Mouse (Mus musculus) heart, embryonic 12.5 days (tissue): ENCODE results near the gene Fam171a2. TPM values are rescaled to one million over a fixed set of nuclear protein-coding genes. Genes with fewer than 3 reads are reported as not detected.
A peak's percentile ranks its signal among the peaks of the same experiment; 100 is the strongest.

ENCODE experiments used
- ATAC-seq: fragments of 200-750 bp; cut with Nextera tagmentation; 2 replicates; pipeline ENCODE4 v1.8.0; 2017; ENCODE audit warnings: moderate TSS enrichment, moderate library complexity; ENCODE audit not compliant: insufficient number of reproducible peaks, low FRiP score
- H3K27ac ChIP-seq: fragments of 300-500 bp; sonication (generic); 2 replicates; pipeline ENCODE4 v1.5.1; 2016; ENCODE audit warnings: mild to moderate bottlenecking, moderate library complexity; ENCODE audit not compliant: poor library complexity, severe bottlenecking
- H3K27me3 ChIP-seq: fragments of 300-500 bp; sonication (generic); replicated peaks from 2 replicates; pipeline ENCODE4 v1.6.1; 2016; ENCODE audit warnings: mild to moderate bottlenecking, moderate library complexity
- H3K36me3 ChIP-seq: fragments of 300-500 bp; sonication (generic); 2 replicates; pipeline ENCODE4 v1.6.1; 2016; ENCODE audit warnings: mild to moderate bottlenecking, moderate library complexity
- H3K4me1 ChIP-seq: fragments of 300-500 bp; sonication (generic); replicated peaks from 2 replicates; pipeline ENCODE4 v1.6.1; 2016; ENCODE audit warnings: mild to moderate bottlenecking
- H3K4me2 ChIP-seq: fragments of 300-500 bp; sonication (generic); 2 replicates; pipeline ENCODE4 v1.6.1; 2016; ENCODE audit warnings: mild to moderate bottlenecking, moderate library complexity
- H3K4me3 ChIP-seq: fragments of 300-500 bp; sonication (generic); 2 replicates; pipeline ENCODE4 v1.5.1; 2016; ENCODE audit warnings: mild to moderate bottlenecking
- H3K9ac ChIP-seq: fragments of 300-500 bp; sonication (generic); 2 replicates; pipeline ENCODE4 v1.6.1; 2016; ENCODE audit warnings: mild to moderate bottlenecking, moderate library complexity
- H3K9me3 ChIP-seq: fragments of 300-500 bp; sonication (generic); replicated peaks from 2 replicates; pipeline ENCODE4 v1.6.1; 2016; ENCODE audit warnings: mild to moderate bottlenecking, moderate library complexity
- WGBS: fragments of 180-500 bp; shearing (Covaris S2); methylation state at CpG from one replicate; pipeline ENCODE4 v1.1.7; 2016; 5-methylcytosine and 5-hydroxymethylcytosine counted together
- polyA plus RNA-seq: library from polyadenylated mRNA; unstranded; fragments of >200 nt; fragmentation: Nextera tagmentation; extraction: Ambion mirVana; gene quantifications from 2 replicates; pipeline ENCODE4 v1.2.1, GENCODE M21; 2016

The Fam171a2 gene
- polyA plus RNA-seq, 1 experiment from 2014 or later: 4.5 TPM

DNA sequence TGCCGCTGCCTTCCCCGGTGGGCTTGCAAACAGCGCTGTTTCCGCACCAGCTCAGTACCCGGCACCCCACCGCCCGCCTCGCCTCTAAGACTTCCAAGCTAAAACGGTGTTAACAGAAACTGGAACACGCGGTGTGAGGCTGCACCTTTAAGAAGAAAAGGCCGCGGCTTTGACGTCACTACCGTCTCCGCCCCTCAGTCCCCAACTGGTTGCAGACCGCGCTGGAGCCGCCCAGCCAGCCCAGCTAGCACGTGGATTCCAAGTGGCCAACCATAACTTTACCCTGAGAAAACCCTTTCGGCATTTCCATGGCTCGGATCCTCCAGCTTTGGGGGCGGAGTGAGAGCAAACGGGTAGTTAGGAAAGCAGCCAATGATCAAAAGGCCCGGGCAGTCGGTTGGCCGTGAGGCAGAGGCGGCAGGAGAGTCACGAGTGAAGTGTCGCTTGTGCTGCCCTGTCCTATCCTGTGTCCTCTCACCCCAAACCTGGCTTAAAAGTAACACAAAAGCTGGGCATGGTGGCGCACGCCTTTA, 39.1 kb downstream of the Fam171a2 start:
- Histone ChIP-seq H3K27me3 (peaks cover 2% of the 10 kb centered on the region; the same call in 1 of the 2 replicates), H3K9me3 (no peaks in the 10 kb centered on the region), H3K4me1 (peaks cover 34% of the 10 kb centered on the region), H3K27ac (peak overlapping the region; percentile 98), H3K36me3 (peaks cover 23% of the 10 kb centered on the region), H3K9ac (peak overlapping the region; percentile 94), H3K4me2 (peak overlapping the region; percentile 84), H3K4me3 (peak overlapping the region; percentile 81)
- peak; percentile 90 for ATAC-seq
- under 1% methylated on average over 32 of the region's 32 CpGs for whole genome bisulfite sequencing

GRCm38 (mm10) chr11:102407834-102408215, 39.7 kb downstream of the Fam171a2 start, which contains the start of gene Slc25a39:
Gene Slc25a39 (minus strand): TSS chr11:102407946.
- Histone ChIP-seq H3K4me3 (peak within 1 kb of the TSS; percentile 81), H3K27ac (peak within 1 kb of the TSS; percentile 98), H3K4me2 (peak within 1 kb of the TSS; percentile 84), H3K36me3 (peaks cover 29% of the 10 kb centered on the region), H3K27me3 (peaks cover 4% of the 10 kb centered on the region; the same call in 1 of the 2 replicates), H3K9me3 (no peaks in the 10 kb centered on the region), H3K9ac (peak within 1 kb of the TSS; percentile 94), H3K4me1 (peaks cover 34% of the 10 kb centered on the region)
- 1% methylated on average over 19 of the region's 19 CpGs for WGBS
- no peak for ATAC-seq

- peaks cover 9% of the 10 kb centered on the region for H3K27me3 ChIP-seq
- peak overlapping the region; percentile 81 for H3K4me3 ChIP-seq
- peaks cover 34% of the 10 kb centered on the region for H3K4me1 ChIP-seq
- H3K9ac ChIP-seq: peak overlapping the region; percentile 94
- ATAC-seq: peak; percentile 85
- H3K36me3 ChIP-seq: peaks cover 35% of the 10 kb centered on the region
- H3K9me3 ChIP-seq: no peaks in the 10 kb centered on the region
- peak overlapping the region; percentile 98 for H3K27ac ChIP-seq
- H3K4me2 ChIP-seq: peak overlapping the region; percentile 84
- WGBS: under 1% methylated on average over 85 of the region's 85 CpGs
These were observed 40.3 kb downstream of the Fam171a2 start for GRCm38 (mm10) chr11:102406900-102407833.

- Histone ChIP-seq H3K4me3 (peak overlapping the region; percentile 81), H3K27me3 (peaks cover 17% of the 10 kb centered on the region), H3K4me1 (peaks cover 31% of the 10 kb centered on the region), H3K9me3 (no peaks in the 10 kb centered on the region), H3K4me2 (peak overlapping the region; percentile 84), H3K36me3 (peaks cover 39% of the 10 kb centered on the region), H3K27ac (peak overlapping the region; percentile 98), H3K9ac (peak overlapping the region; percentile 94)
- 5% methylated on average over 3 of the region's 3 CpGs for WGBS
- no peak for ATAC-seq
These were observed 41.1 kb downstream of the Fam171a2 start for GRCm38 (mm10) chr11:102406401-102406800.

- peak overlapping the region; percentile 81 for H3K4me3 ChIP-seq
- H3K27me3 ChIP-seq: peaks cover 24% of the 10 kb centered on the region
- H3K4me1 ChIP-seq: peaks cover 26% of the 10 kb centered on the region
- ATAC-seq: no peak
- peak overlapping the region; percentile 84 for H3K4me2 ChIP-seq
- H3K9ac ChIP-seq: peak overlapping the region; percentile 94
- WGBS: 79% methylated on average over 11 of the region's 11 CpGs
- H3K36me3 ChIP-seq: peaks cover 39% of the 10 kb centered on the region
- no peaks in the 10 kb centered on the region for H3K9me3 ChIP-seq
- H3K27ac ChIP-seq: no peak overlapping the region
These were observed 41.8 kb downstream of the Fam171a2 start for GRCm38 (mm10) chr11:102405544-102406285.

DNA sequence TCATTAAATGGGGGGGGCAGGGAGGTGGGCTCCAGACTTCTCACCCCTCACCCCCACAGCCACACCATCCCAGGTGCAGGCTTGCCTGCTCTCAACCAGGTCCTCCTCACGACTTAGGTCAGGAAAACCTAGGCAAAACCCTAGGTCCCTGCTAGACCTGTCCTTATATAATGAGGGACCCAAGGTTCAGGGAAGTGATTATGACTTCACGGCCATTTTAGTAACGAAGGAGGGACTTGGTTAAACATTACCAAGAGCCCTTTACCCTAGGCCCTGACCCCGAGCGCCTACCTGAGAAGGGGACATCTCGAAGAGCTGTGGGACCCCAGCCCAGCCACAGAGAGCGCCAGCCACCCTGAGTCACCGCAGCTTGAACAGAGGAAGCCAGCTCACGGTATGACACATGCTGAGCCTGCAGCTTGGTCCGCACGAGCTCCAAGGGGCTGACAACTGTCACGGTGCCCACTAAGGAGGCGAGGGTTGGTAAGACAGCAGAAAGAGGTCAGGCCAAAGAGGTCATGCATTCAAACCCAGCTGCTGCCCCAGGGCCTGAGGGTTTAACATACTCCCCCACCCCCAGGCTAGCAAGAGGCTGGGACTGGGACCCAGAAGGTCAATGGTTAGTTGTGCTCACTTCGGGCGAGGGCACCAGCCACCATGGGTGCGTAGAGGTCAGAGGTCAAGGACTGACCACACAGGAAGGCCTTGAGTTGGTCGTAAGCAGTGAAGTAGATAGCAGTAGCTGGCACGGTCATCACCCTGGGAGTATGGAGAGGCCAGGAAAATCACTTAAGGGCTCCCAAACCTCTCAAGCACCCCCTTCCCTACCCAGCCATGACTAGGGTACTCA, 43.1 kb downstream of the Fam171a2 start:
- H3K27ac ChIP-seq: no peak overlapping the region
- no peak overlapping the region for H3K4me3 ChIP-seq
- peaks cover 31% of the 10 kb centered on the region for H3K4me1 ChIP-seq
- H3K9me3 ChIP-seq: no peaks in the 10 kb centered on the region
- H3K36me3 ChIP-seq: peaks cover 39% of the 10 kb centered on the region
- H3K9ac ChIP-seq: no peak overlapping the region
- peaks cover 37% of the 10 kb centered on the region for H3K27me3 ChIP-seq
- H3K4me2 ChIP-seq: no peak overlapping the region
- no peak for ATAC-seq
- 85% methylated on average over 18 of the region's 18 CpGs for WGBS

DNA sequence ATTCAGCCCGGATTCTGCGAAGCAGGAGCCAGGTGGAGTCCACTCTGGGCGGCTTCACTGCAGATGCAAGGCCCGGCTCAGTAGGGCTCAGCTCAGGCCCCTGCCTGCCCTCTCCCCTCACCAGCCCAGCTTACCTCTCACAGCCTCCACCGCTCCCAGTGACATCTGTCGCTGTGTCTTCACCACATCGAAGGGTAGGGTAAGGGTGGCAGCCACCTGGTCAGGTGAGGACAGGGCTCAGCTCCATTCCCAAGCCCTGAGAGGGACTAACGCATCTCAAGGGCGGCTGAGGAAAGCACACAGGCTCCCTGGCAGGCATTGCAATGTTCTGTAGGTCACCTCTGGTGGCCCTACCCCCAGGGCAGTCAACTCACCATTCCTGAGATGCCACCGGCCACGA, 43.8 kb downstream of the Fam171a2 start:
- Histone ChIP-seq H3K4me1 (peaks cover 30% of the 10 kb centered on the region), H3K27me3 (peaks cover 44% of the 10 kb centered on the region), H3K9ac (no peak overlapping the region), H3K4me2 (no peak overlapping the region), H3K9me3 (no peaks in the 10 kb centered on the region), H3K27ac (no peak overlapping the region), H3K4me3 (no peak overlapping the region), H3K36me3 (peaks cover 39% of the 10 kb centered on the region)
- no peak for ATAC-seq
- 94% methylated on average over 11 of the region's 11 CpGs for WGBS

- WGBS: 62% methylated on average over 12 of the region's 12 CpGs
- no peak overlapping the region for H3K9ac ChIP-seq
- no peak overlapping the region for H3K4me2 ChIP-seq
- peaks cover 60% of the 10 kb centered on the region for H3K27me3 ChIP-seq
- peaks cover 30% of the 10 kb centered on the region for H3K4me1 ChIP-seq
- no peak overlapping the region for H3K4me3 ChIP-seq
- H3K27ac ChIP-seq: no peak overlapping the region
- no peak for ATAC-seq
- H3K9me3 ChIP-seq: no peaks in the 10 kb centered on the region
- peaks cover 39% of the 10 kb centered on the region for H3K36me3 ChIP-seq
These were observed 45.5 kb downstream of the Fam171a2 start for GRCm38 (mm10) chr11:102401898-102402500.

GRCm38 (mm10) chr11:102400513-102401084, 46.9 kb downstream of the Fam171a2 start:
- Histone ChIP-seq H3K27me3 (peaks cover 72% of the 10 kb centered on the region), H3K9ac (no peak overlapping the region), H3K4me2 (no peak overlapping the region), H3K27ac (no peak overlapping the region), H3K9me3 (no peaks in the 10 kb centered on the region), H3K36me3 (peaks cover 36% of the 10 kb centered on the region), H3K4me3 (no peak overlapping the region), H3K4me1 (peaks cover 20% of the 10 kb centered on the region)
- ATAC-seq: no peak
- WGBS: 17% methylated on average over 12 of the region's 12 CpGs

GRCm38 (mm10) chr11:102399610-102400072, 47.8 kb downstream of the Fam171a2 start:
- peaks cover 28% of the 10 kb centered on the region for H3K36me3 ChIP-seq
- no peaks in the 10 kb centered on the region for H3K9me3 ChIP-seq
- H3K9ac ChIP-seq: peak overlapping the region; percentile 26; the same call in 1 of the 2 replicates
- H3K4me2 ChIP-seq: peak overlapping the region; percentile 65
- peaks cover 16% of the 10 kb centered on the region for H3K4me1 ChIP-seq
- H3K4me3 ChIP-seq: peak overlapping the region; percentile 32
- H3K27ac ChIP-seq: no peak overlapping the region
- WGBS: under 1% methylated on average over 34 of the region's 34 CpGs
- peaks cover 82% of the 10 kb centered on the region for H3K27me3 ChIP-seq
- ATAC-seq: no peak
